Mouse (Mus musculus) stomach, embryonic 15.5 days (tissue): ENCODE measurements around the gene Raly. TPM values are rescaled to one million over a fixed set of nuclear protein-coding genes. Genes with fewer than 3 reads are reported as not detected.
A peak's percentile ranks its signal among the peaks of the same experiment; 100 is the strongest.

Experiments
- ATAC-seq: fragments of 200-750 bp; cut with Nextera tagmentation; 2 replicates; pipeline ENCODE4 v1.8.0; 2017; ENCODE audit warnings: low read depth, moderate number of reproducible peaks, moderate TSS enrichment; ENCODE audit not compliant: insufficient read depth, low FRiP score
- H3K27ac ChIP-seq: fragments of 300-500 bp; sonication (generic); 2 replicates; pipeline ENCODE4 v1.5.1; 2015; ENCODE audit warnings: mild to moderate bottlenecking, inconsistent platforms
- H3K27me3 ChIP-seq: fragments of 300-500 bp; sonication (generic); replicated peaks from 2 replicates; pipeline ENCODE4 v1.6.1; 2015; ENCODE audit warnings: inconsistent platforms
- H3K36me3 ChIP-seq: fragments of 300-500 bp; sonication (generic); 2 replicates; pipeline ENCODE4 v1.6.1; 2015; ENCODE audit warnings: inconsistent platforms
- H3K4me1 ChIP-seq: fragments of 300-500 bp; sonication (generic); 2 replicates; pipeline ENCODE4 v1.6.1; 2015; ENCODE audit warnings: inconsistent platforms
- H3K4me2 ChIP-seq: fragments of 300-500 bp; sonication (generic); 2 replicates; pipeline ENCODE4 v1.6.1; 2015; ENCODE audit warnings: mild to moderate bottlenecking, inconsistent platforms
- H3K4me3 ChIP-seq: fragments of 300-500 bp; sonication (generic); replicated peaks from 2 replicates; pipeline ENCODE4 v1.5.1; 2015; ENCODE audit warnings: inconsistent platforms
- H3K9ac ChIP-seq: fragments of 300-500 bp; sonication (generic); 2 replicates; pipeline ENCODE4 v1.6.1; 2015; ENCODE audit warnings: inconsistent platforms
- H3K9me3 ChIP-seq: fragments of 300-500 bp; sonication (generic); 2 replicates; pipeline ENCODE4 v1.6.1; 2016; ENCODE audit warnings: inconsistent platforms
- WGBS: fragments of 180-500 bp; shearing (Covaris S2); methylation state at CpG from one replicate; pipeline ENCODE4 v1.1.7; 2015; 5-methylcytosine and 5-hydroxymethylcytosine counted together
- polyA plus RNA-seq: library from polyadenylated mRNA; unstranded; fragments of >200 nt; fragmentation: Nextera tagmentation; extraction: Ambion mirVana; gene quantifications from 2 replicates; pipeline ENCODE4 v1.2.1, GENCODE M21; 2015

The Raly gene
- polyA plus RNA-seq, result 36.7 and 39.2 TPM in 2 replicates

GRCm38 (mm10) chr2:154790656-154791483, at the start of gene Raly, which contains the start of gene a:
Gene Raly (plus strand): TSS chr2:154791096.
Gene a (plus strand): TSS chr2:154791402.
- H3K9ac ChIP-seq, result peak within 1 kb of the TSS; percentile 97
- peak within 1 kb of the TSS; percentile 99 for H3K27ac ChIP-seq
- WGBS, result under 1% methylated on average over 88 of the region's 89 CpGs
- no peaks in the 10 kb centered on the region for H3K36me3 ChIP-seq
- H3K9me3 ChIP-seq, result no peaks in the 10 kb centered on the region
- peak within 1 kb of the TSS; percentile 75 for H3K4me2 ChIP-seq
- H3K4me1 ChIP-seq, result peaks cover 30% of the 10 kb centered on the region
- H3K27me3 ChIP-seq, result no peaks in the 10 kb centered on the region
- H3K4me3 ChIP-seq, result peak within 1 kb of the TSS; percentile 99
- peak; percentile 98 for ATAC-seq

GRCm38 (mm10) chr2:154742911-154743819, 47.7 kb upstream of the Raly start:
- no peak overlapping the region for H3K27ac ChIP-seq
- no peak for ATAC-seq
- no peak overlapping the region for H3K9ac ChIP-seq
- no peaks in the 10 kb centered on the region for H3K27me3 ChIP-seq
- no peak overlapping the region for H3K4me3 ChIP-seq
- 0 out of 2 replicates have a peak, but pooled peaks cover 3% of the 10 kb centered on the region for H3K4me1 ChIP-seq
- WGBS, result 59% methylated on average over 10 of the region's 10 CpGs
- no peaks in the 10 kb centered on the region for H3K9me3 ChIP-seq
- no peaks in the 10 kb centered on the region for H3K36me3 ChIP-seq
- no peak overlapping the region for H3K4me2 ChIP-seq

- ATAC-seq, result no peak
- Histone ChIP-seq H3K4me2 (no peak overlapping the region), H3K4me1 (0 out of 2 replicates have a peak, but pooled peaks cover 4% of the 10 kb centered on the region), H3K36me3 (no peaks in the 10 kb centered on the region), H3K9ac (no peak overlapping the region), H3K27ac (no peak overlapping the region), H3K9me3 (no peaks in the 10 kb centered on the region), H3K4me3 (no peak overlapping the region), H3K27me3 (no peaks in the 10 kb centered on the region)
- 54% methylated on average over 4 of the region's 4 CpGs for WGBS
These were observed 47.0 kb upstream of the Raly start for GRCm38 (mm10) chr2:154743915-154744314.

GRCm38 (mm10) chr2:154748383-154748782, 42.5 kb upstream of the Raly start:
- ATAC-seq, result no peak
- Histone ChIP-seq H3K4me3 (no peak overlapping the region), H3K27me3 (no peaks in the 10 kb centered on the region), H3K9me3 (no peaks in the 10 kb centered on the region), H3K4me2 (no peak overlapping the region), H3K4me1 (peaks cover 5% of the 10 kb centered on the region; the same call in 1 of the 2 replicates), H3K9ac (no peak overlapping the region), H3K36me3 (no peaks in the 10 kb centered on the region), H3K27ac (no peak overlapping the region)
- 81% methylated on average over 2 of the region's 2 CpGs for WGBS

- no peaks in the 10 kb centered on the region for H3K9me3 ChIP-seq
- WGBS, result 49% methylated on average over 23 of the region's 23 CpGs
- peaks cover 5% of the 10 kb centered on the region; the same call in 1 of the 2 replicates for H3K4me1 ChIP-seq
- peak; percentile 65; the same call in 1 of the 2 replicates for ATAC-seq
- peak overlapping the region; percentile 38 for H3K27ac ChIP-seq
- no peak overlapping the region for H3K4me3 ChIP-seq
- H3K4me2 ChIP-seq, result no peak overlapping the region
- H3K27me3 ChIP-seq, result no peaks in the 10 kb centered on the region
- H3K9ac ChIP-seq, result no peak overlapping the region
- H3K36me3 ChIP-seq, result no peaks in the 10 kb centered on the region
These were observed 41.6 kb upstream of the Raly start for GRCm38 (mm10) chr2:154749046-154750036.

GRCm38 (mm10) chr2:154751924-154752323, 39.0 kb upstream of the Raly start:
- Histone ChIP-seq H3K9ac (no peak overlapping the region), H3K27ac (no peak overlapping the region), H3K4me2 (no peak overlapping the region), H3K27me3 (no peaks in the 10 kb centered on the region), H3K4me3 (no peak overlapping the region), H3K36me3 (no peaks in the 10 kb centered on the region), H3K9me3 (no peaks in the 10 kb centered on the region), H3K4me1 (peaks cover 5% of the 10 kb centered on the region; the same call in 1 of the 2 replicates)
- ATAC-seq, result no peak
- WGBS, result 54% methylated on average over 8 of the region's 8 CpGs

GRCm38 (mm10) chr2:154754068-154754560, 36.8 kb upstream of the Raly start:
- WGBS, result 92% methylated on average over 2 of the region's 2 CpGs
- H3K9ac ChIP-seq, result no peak overlapping the region
- ATAC-seq, result no peak
- no peak overlapping the region for H3K4me2 ChIP-seq
- no peaks in the 10 kb centered on the region for H3K36me3 ChIP-seq
- H3K4me3 ChIP-seq, result no peak overlapping the region
- no peak overlapping the region for H3K27ac ChIP-seq
- peaks cover 3% of the 10 kb centered on the region; the same call in 1 of the 2 replicates for H3K4me1 ChIP-seq
- H3K9me3 ChIP-seq, result no peaks in the 10 kb centered on the region
- no peaks in the 10 kb centered on the region for H3K27me3 ChIP-seq

GRCm38 (mm10) chr2:154755791-154756190, 35.1 kb upstream of the Raly start:
- Histone ChIP-seq H3K9me3 (no peaks in the 10 kb centered on the region), H3K4me1 (no peaks in the 10 kb centered on the region), H3K36me3 (no peaks in the 10 kb centered on the region), H3K4me3 (no peak overlapping the region), H3K9ac (no peak overlapping the region), H3K4me2 (no peak overlapping the region), H3K27ac (no peak overlapping the region), H3K27me3 (no peaks in the 10 kb centered on the region)
- ATAC-seq, result no peak
- 60% methylated on average over 6 of the region's 6 CpGs for WGBS

- Histone ChIP-seq H3K4me3 (no peak overlapping the region), H3K27ac (no peak overlapping the region), H3K9ac (no peak overlapping the region), H3K4me1 (no peaks in the 10 kb centered on the region), H3K27me3 (no peaks in the 10 kb centered on the region), H3K36me3 (no peaks in the 10 kb centered on the region), H3K4me2 (no peak overlapping the region), H3K9me3 (no peaks in the 10 kb centered on the region)
- no peak for ATAC-seq
- 79% methylated on average over 5 of the region's 5 CpGs for WGBS
These were observed 33.2 kb upstream of the Raly start for GRCm38 (mm10) chr2:154757691-154758090.

GRCm38 (mm10) chr2:154758454-154758853, 32.4 kb upstream of the Raly start:
- no peak for ATAC-seq
- no peak overlapping the region for H3K4me2 ChIP-seq
- H3K4me3 ChIP-seq, result no peak overlapping the region
- H3K36me3 ChIP-seq, result no peaks in the 10 kb centered on the region
- no peak overlapping the region for H3K9ac ChIP-seq
- no peaks in the 10 kb centered on the region for H3K27me3 ChIP-seq
- no peak overlapping the region for H3K27ac ChIP-seq
- 82% methylated on average over 1 of the region's 1 CpGs for WGBS
- no peaks in the 10 kb centered on the region for H3K9me3 ChIP-seq
- peaks cover 5% of the 10 kb centered on the region; the same call in 1 of the 2 replicates for H3K4me1 ChIP-seq

GRCm38 (mm10) chr2:154763226-154763625, 27.7 kb upstream of the Raly start:
- H3K9me3 ChIP-seq, result no peaks in the 10 kb centered on the region
- no peak overlapping the region for H3K4me3 ChIP-seq
- peak; percentile 56; the same call in 1 of the 2 replicates for ATAC-seq
- H3K4me1 ChIP-seq, result peaks cover 13% of the 10 kb centered on the region; the same call in 1 of the 2 replicates
- 45% methylated on average over 3 of the region's 3 CpGs for WGBS
- no peak overlapping the region for H3K27ac ChIP-seq
- H3K36me3 ChIP-seq, result no peaks in the 10 kb centered on the region
- H3K4me2 ChIP-seq, result no peak overlapping the region
- H3K9ac ChIP-seq, result no peak overlapping the region
- H3K27me3 ChIP-seq, result no peaks in the 10 kb centered on the region
